Mouse (Mus musculus) midbrain, embryonic 16.5 days (tissue): ENCODE measurements around the gene Zmynd8. TPM values are rescaled to one million over a fixed set of nuclear protein-coding genes. Genes with fewer than 3 reads are reported as not detected.

Experiments
- ATAC-seq: fragments of 200-750 bp; cut with Nextera tagmentation; 2 replicates; pipeline ENCODE4 v1.8.0; 2017; ENCODE audit warnings: moderate TSS enrichment
- H3K27ac ChIP-seq: fragments of 300-500 bp; sonication (generic); 2 replicates; pipeline ENCODE4 v1.5.1; 2014; ENCODE audit warnings: mild to moderate bottlenecking, low read length, mixed read lengths
- H3K27me3 ChIP-seq: fragments of 300-500 bp; sonication (generic); 2 replicates; pipeline ENCODE4 v1.6.1; 2014; ENCODE audit warnings: low read depth, low read length, mixed read lengths; ENCODE audit not compliant: control insufficient read depth, insufficient read depth
- H3K36me3 ChIP-seq: fragments of 300-500 bp; sonication (generic); 2 replicates; pipeline ENCODE4 v1.6.1; 2014; ENCODE audit warnings: mild to moderate bottlenecking, low read length, moderate library complexity, mixed read lengths; ENCODE audit not compliant: control insufficient read depth, insufficient read depth
- H3K4me1 ChIP-seq: fragments of 300-500 bp; sonication (generic); 2 replicates; pipeline ENCODE4 v1.6.1; 2014; ENCODE audit warnings: mild to moderate bottlenecking, low read length, mixed read lengths; ENCODE audit not compliant: control insufficient read depth, insufficient read depth
- H3K4me2 ChIP-seq: fragments of 300-500 bp; sonication (generic); 2 replicates; pipeline ENCODE4 v1.6.1; 2014; ENCODE audit warnings: mild to moderate bottlenecking, low read length, mixed read lengths
- H3K4me3 ChIP-seq: fragments of 300-500 bp; sonication (generic); 2 replicates; pipeline ENCODE4 v1.5.1; 2014; ENCODE audit warnings: low read depth, mild to moderate bottlenecking, low read length, moderate library complexity, mixed read lengths
- H3K9ac ChIP-seq: fragments of 300-500 bp; sonication (generic); 2 replicates; pipeline ENCODE4 v1.6.1; 2014; ENCODE audit warnings: low read depth, low read length, mixed read lengths
- H3K9me3 ChIP-seq: fragments of 300-500 bp; sonication (generic); replicated peaks from 2 replicates; pipeline ENCODE4 v1.6.1; 2014; ENCODE audit warnings: mild to moderate bottlenecking, low read length, mixed read lengths; ENCODE audit not compliant: control insufficient read depth, poor library complexity, severe bottlenecking
- WGBS: fragments of 180-500 bp; shearing (Covaris S2); extraction: QIAGEN DNeasy Blood & Tissue Kit; methylation state at CpG from one replicate; pipeline ENCODE4 v1.1.7; 2014; 5-methylcytosine and 5-hydroxymethylcytosine counted together
- polyA plus RNA-seq: library from polyadenylated mRNA; unstranded; fragments of >200 nt; fragmentation: Nextera tagmentation; extraction: Ambion mirVana; gene quantifications from 2 replicates; pipeline ENCODE4 v1.2.1, GENCODE M21; 2015

Gene Zmynd8
- polyA plus RNA-seq, 1 experiment from 2014 or later: 78.7 TPM

DNA sequence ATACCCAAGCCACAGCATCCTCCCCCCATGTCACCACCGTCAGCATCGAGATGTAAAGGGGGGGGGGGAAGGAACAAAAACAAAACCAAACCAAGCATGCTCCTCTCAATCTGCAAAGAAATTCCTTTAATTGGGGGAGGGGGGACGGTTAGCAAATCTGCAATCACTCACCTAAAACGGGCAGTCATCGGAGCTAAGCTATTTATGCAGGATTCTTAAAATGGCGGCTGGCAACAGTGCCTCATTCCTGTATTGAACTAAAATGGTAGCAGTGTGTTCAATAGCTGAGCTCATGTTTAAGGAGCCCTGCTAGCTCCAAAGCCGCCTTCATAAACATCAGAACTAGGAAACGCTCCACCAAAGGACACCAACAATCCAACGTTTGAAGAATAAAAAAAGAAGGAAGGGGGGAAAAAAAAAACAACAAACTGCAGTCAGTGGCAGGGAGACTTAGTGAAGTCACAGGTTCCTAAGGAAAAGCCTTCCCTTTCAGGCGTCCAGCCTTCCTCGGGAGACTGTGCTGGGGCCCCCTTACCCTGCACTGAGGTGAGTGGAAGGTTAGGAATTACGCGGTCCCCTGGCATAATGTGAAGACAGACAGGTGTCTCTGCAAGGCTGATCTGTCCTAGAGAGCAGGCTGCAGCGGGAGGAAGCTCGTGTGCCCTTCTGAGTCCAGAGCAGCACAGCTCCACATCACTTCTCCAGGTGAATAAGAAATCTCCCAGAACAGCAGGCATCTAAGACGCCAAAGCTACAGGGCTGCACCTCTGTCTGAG lies 19.2 kb downstream of the Zmynd8 start:
- Histone ChIP-seq H3K4me3 (peak overlapping the region; percentile 36), H3K27ac (peak overlapping the region; percentile 100), H3K9me3 (no peaks in the 10 kb centered on the region), H3K27me3 (no peaks in the 10 kb centered on the region), H3K36me3 (no peaks in the 10 kb centered on the region), H3K4me2 (peak overlapping the region; percentile 70), H3K9ac (peak overlapping the region; percentile 71), H3K4me1 (peaks cover 92% of the 10 kb centered on the region)
- 4% methylated on average over 16 of the region's 16 CpGs for WGBS
- ATAC-seq: no peak

DNA sequence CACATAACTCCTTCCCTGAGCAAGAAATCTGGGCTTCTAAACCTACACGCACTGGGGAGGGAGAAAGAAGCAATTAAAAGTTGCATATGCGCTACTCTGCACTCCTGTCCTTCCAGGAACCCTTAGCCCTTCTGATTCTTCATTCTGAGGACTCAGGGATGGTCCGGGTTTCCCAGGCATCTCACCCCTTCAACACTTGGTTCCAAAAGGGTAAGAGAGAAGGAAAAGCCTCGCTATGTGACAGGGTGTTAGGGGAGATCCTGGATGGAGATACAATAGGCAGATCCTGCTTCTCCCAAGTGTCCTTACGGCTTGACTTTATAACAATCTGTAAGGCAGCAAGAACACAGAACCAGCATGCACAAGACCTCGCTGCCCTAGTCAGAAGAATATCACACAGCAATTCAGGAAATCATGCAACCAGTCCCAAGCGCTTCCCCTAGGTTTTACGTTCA lies 19.9 kb downstream of the Zmynd8 start:
- H3K9ac ChIP-seq: peak overlapping the region; percentile 71
- peaks cover 93% of the 10 kb centered on the region for H3K4me1 ChIP-seq
- peak overlapping the region; percentile 100 for H3K27ac ChIP-seq
- 20% methylated on average over 8 of the region's 8 CpGs for WGBS
- ATAC-seq: no peak
- H3K27me3 ChIP-seq: no peaks in the 10 kb centered on the region
- no peaks in the 10 kb centered on the region for H3K9me3 ChIP-seq
- H3K4me2 ChIP-seq: peak overlapping the region; percentile 70
- peak overlapping the region; percentile 36 for H3K4me3 ChIP-seq
- peaks cover 1% of the 10 kb centered on the region; the same call in 1 of the 2 replicates for H3K36me3 ChIP-seq

DNA sequence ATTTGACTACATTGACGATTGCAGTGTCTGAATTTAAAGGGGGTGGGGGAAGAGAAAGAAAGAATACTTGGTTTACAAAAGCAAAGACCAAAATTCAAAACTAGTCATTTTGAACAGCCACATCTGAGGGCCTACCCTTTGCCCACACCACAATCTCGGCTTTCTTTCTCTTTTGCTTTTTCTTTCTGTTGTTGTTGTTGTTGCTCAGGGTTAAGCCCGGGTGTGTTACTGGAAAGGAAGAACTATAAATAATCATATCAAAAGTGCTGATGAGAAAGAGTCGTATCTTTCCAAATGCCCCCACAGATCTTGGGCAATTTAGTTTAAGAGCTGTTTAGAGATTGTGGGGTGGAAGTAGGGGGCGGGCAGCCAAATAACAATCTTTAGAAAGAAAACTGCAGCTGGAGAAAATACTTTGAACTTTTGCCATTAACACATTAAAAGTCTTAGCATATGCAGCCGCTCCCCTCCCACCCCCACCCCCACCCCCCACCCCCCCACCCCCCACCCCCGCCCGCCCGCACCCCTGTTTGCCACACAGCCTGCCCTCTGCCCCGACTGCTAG lies 20.7 kb downstream of the Zmynd8 start:
- WGBS: 8% methylated on average over 10 of the region's 10 CpGs
- Histone ChIP-seq H3K36me3 (peaks cover 6% of the 10 kb centered on the region; the same call in 1 of the 2 replicates), H3K9me3 (no peaks in the 10 kb centered on the region), H3K4me1 (peaks cover 92% of the 10 kb centered on the region), H3K4me2 (peak overlapping the region; percentile 70), H3K27ac (peak overlapping the region; percentile 100), H3K9ac (peak overlapping the region; percentile 49), H3K27me3 (no peaks in the 10 kb centered on the region), H3K4me3 (peak overlapping the region; percentile 36)
- ATAC-seq: no peak

DNA sequence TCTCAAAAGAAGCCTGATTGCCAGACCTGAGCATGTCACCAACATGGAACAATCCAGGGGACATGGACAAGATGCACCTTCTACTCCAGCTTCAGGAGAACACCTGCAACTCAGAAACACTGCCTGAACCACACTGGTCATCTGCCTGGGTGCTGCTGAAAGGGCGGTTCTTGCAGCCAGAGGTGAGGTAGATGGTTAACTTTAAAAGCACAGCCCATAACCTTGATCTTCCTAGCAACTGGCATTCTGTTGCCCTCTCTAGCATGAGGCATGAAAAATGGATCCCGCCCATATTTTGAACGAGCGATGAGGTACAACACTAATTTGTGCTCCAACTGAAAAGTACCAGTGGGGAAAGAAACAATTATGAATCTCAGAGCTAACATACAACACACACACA lies 21.6 kb downstream of the Zmynd8 start:
- Histone ChIP-seq H3K4me1 (peaks cover 89% of the 10 kb centered on the region), H3K27ac (peak overlapping the region; percentile 86), H3K4me2 (peak overlapping the region; percentile 61), H3K9ac (peak overlapping the region; percentile 23), H3K27me3 (no peaks in the 10 kb centered on the region), H3K36me3 (peaks cover 6% of the 10 kb centered on the region; the same call in 1 of the 2 replicates), H3K4me3 (peak overlapping the region; percentile 31), H3K9me3 (no peaks in the 10 kb centered on the region)
- WGBS: 55% methylated on average over 4 of the region's 4 CpGs
- ATAC-seq: no peak

DNA sequence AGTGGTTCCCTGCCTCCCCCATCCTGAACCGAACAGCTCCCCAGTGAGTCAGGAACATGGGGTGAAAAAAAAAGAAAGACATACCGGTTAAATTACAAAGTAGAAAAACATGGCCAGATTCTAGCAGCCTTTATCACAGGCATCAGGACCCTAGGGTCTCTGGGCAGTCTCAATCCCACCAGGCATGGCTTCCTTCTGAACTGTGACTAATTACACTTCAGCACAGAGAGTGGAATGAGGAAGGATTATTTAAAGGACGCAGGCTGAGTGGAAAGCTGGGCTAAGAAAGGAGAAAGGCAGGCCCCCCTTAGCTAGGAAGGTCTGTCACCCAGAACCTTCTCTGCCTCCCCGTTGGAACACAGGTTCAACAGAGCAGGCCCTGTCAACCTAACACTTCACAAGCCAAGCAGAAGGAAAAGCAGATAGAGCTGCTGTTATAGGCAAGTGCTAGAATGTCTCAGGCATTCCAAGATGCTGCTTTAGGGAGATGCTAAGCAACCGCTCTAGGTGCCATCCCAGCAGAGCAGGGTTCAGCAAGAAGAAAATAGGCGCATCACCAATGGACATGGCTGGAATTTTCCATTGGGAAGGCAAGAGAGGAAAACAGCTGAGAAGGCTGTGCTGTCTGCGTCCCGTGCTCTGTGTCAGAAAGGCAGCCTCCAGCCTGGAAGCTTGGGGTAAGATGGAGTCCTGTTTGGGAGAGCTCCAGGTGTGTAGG lies 22.5 kb downstream of the Zmynd8 start:
- no peak for ATAC-seq
- Histone ChIP-seq H3K36me3 (peaks cover 6% of the 10 kb centered on the region; the same call in 1 of the 2 replicates), H3K4me2 (peak overlapping the region; percentile 61), H3K4me3 (peak overlapping the region; percentile 31; the same call in 1 of the 2 replicates), H3K4me1 (peaks cover 81% of the 10 kb centered on the region), H3K9ac (peak overlapping the region; percentile 23), H3K27me3 (no peaks in the 10 kb centered on the region), H3K9me3 (no peaks in the 10 kb centered on the region), H3K27ac (peak overlapping the region; percentile 86)
- WGBS: 33% methylated on average over 8 of the region's 8 CpGs

DNA sequence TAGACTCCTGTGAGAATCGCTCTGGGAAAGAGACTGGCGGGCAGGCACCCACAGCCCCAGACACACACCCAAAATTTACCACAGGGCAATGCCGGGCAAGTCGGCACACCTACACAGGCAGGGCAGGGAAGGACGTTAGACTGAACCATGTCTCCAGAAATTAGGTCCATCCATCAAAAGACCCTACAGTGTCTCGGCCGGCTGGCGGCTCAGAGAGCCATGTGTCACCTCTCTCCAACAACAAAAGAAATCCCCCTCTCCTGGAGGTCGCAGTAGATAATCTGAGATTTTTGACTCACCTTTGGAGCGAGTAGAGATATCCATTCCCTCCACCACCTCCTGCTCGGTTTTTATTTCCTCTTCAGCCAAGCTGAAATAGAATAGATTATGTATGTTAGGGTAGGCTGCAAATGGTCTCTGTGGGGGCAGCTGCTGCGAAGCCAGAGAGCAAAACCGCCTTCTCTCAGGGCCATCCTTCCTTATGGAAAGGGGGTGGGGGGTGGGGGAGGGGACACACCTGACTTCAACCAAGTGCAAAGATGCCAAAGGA lies 23.3 kb downstream of the Zmynd8 start:
- H3K9me3 ChIP-seq: no peaks in the 10 kb centered on the region
- no peaks in the 10 kb centered on the region for H3K27me3 ChIP-seq
- peak overlapping the region; percentile 68 for H3K9ac ChIP-seq
- ATAC-seq: peak; percentile 18; the same call in 1 of the 2 replicates
- H3K4me1 ChIP-seq: peaks cover 75% of the 10 kb centered on the region
- peaks cover 6% of the 10 kb centered on the region; the same call in 1 of the 2 replicates for H3K36me3 ChIP-seq
- H3K4me3 ChIP-seq: peak overlapping the region; percentile 21
- H3K27ac ChIP-seq: peak overlapping the region; percentile 86
- peak overlapping the region; percentile 61 for H3K4me2 ChIP-seq
- WGBS: 21% methylated on average over 13 of the region's 13 CpGs

DNA sequence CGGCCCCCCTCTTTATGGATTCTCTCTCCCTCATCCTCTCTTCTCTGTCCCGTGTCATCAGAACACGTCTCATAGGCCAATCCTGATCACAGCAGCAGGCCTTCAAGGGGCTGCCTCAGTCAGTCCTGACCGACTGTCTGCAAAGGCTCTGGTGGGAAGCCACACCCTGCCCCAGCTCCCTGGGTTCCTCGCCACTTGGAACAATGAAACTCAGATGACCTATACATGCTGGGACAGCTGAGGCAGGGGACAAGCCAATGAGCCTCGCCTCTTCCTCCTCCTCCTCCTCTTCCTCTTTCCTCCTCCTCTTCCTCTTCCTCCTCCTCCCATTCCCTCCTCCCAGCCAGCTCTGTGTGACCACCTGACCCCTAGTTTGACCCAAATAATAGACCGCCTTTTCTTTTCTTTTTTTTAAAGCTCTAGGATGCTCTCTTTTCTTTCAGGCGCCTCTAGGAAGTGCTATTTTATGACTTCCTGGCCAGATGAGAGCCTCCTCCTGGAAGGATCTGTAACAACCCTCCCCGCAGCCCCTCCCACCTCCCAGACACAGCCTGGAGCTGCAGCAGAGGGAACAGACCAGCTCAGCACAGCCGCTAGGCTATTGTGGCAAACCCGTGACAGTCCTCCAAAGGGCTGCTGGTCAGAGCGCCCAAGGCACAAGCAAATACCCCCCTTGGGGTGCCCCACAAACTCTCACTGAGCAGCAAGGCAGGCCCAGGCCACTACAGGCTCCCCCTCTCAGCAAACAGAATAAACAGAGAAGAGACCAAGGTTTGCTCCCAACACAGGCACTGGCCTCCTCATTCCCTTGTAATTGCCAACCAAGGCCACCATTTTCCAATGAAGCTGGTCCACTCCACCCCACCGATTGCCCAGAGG lies 24.1 kb downstream of the Zmynd8 start:
- no peaks in the 10 kb centered on the region for H3K27me3 ChIP-seq
- ATAC-seq: peak; percentile 80
- peaks cover 6% of the 10 kb centered on the region; the same call in 1 of the 2 replicates for H3K36me3 ChIP-seq
- peak overlapping the region; percentile 68 for H3K9ac ChIP-seq
- H3K4me3 ChIP-seq: peak overlapping the region; percentile 21
- H3K4me2 ChIP-seq: peak overlapping the region; percentile 61
- H3K4me1 ChIP-seq: peaks cover 74% of the 10 kb centered on the region
- WGBS: 31% methylated on average over 13 of the region's 13 CpGs
- peak overlapping the region; percentile 86 for H3K27ac ChIP-seq
- no peaks in the 10 kb centered on the region for H3K9me3 ChIP-seq

DNA sequence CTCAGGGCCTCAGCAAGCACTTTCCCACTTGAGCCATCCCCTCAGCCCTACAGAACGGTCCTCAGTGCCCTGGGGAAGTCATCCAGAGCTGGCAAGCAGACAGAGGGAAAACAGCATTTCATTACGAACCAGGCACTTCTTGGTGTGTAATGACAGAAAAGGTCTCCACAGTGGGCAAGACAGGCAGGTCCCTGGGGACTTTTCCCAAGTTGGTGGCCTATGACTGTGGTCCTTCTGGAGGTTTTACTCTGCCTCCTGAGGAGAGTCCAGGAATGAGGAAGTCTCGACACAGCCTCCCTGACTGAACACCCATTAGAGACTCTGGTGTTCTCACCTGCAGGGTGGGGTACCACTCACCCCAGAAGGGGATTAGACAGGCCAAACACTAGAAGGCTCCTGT lies 25.0 kb downstream of the Zmynd8 start:
- Histone ChIP-seq H3K4me3 (no peak overlapping the region), H3K9ac (no peak overlapping the region), H3K36me3 (peaks cover 6% of the 10 kb centered on the region; the same call in 1 of the 2 replicates), H3K4me2 (no peak overlapping the region), H3K27ac (0 out of 2 replicates have a peak overlapping the region, but pooled peaks have one; percentile 86), H3K9me3 (no peaks in the 10 kb centered on the region), H3K4me1 (peaks cover 74% of the 10 kb centered on the region), H3K27me3 (no peaks in the 10 kb centered on the region)
- no peak for ATAC-seq
- 70% methylated on average over 3 of the region's 3 CpGs for WGBS
